Mouse (Mus musculus): ENCODE data around the gene Npdc1. TPM values are rescaled to one million over a fixed set of nuclear protein-coding genes. Genes with fewer than 3 reads are reported as not detected.

Npdc1 gene
- polyA plus RNA-seq, 1 experiment = 13.6 TPM

GRCm38 (mm10) chr2:25423626-25424025 lies 24.5 kb downstream of the Npdc1 start:
- no peak overlapping the region for H3K27ac ChIP-seq (ENCODE audit: control insufficient read depth, insufficient read depth, low read depth, low read length)
- H3K36me3 ChIP-seq (ENCODE audit: control insufficient read depth, insufficient read depth, low read length) = no peaks in the 10 kb centered on the region
- TF ChIP-seq POLR2A (IDR thresholded peaks at IDR 0.05; ENCODE audit: control insufficient read depth, low read depth, low read length) (no peak), CTCF (IDR thresholded peaks at IDR 0.05; ENCODE audit: control insufficient read depth, insufficient read depth, insufficient replicate concordance, low read depth, low read length) (no peak)
- H3K4me3 ChIP-seq (ENCODE audit: control insufficient read depth, low read depth, low read length) = no peak overlapping the region
- peaks cover 3% of the 10 kb centered on the region; the same call in 1 of the 2 replicates for H3K4me1 ChIP-seq (ENCODE audit: control insufficient read depth, insufficient read depth, low read length)
- no peaks in the 10 kb centered on the region for H3K27me3 ChIP-seq (ENCODE audit: control insufficient read depth, insufficient read depth, low read length)

- peaks cover 9% of the 10 kb centered on the region for H3K4me1 ChIP-seq (ENCODE audit: control insufficient read depth, insufficient read depth, low read length)
- H3K36me3 ChIP-seq (ENCODE audit: control insufficient read depth, insufficient read depth, low read length) = no peaks in the 10 kb centered on the region
- TF ChIP-seq CTCF (IDR thresholded peaks at IDR 0.05; ENCODE audit: control insufficient read depth, insufficient read depth, insufficient replicate concordance, low read depth, low read length) = no peak
- no peak for TF ChIP-seq POLR2A (IDR thresholded peaks at IDR 0.05; ENCODE audit: control insufficient read depth, low read depth, low read length)
- H3K27me3 ChIP-seq (ENCODE audit: control insufficient read depth, insufficient read depth, low read length) = no peaks in the 10 kb centered on the region
- no peak overlapping the region for H3K27ac ChIP-seq (ENCODE audit: control insufficient read depth, insufficient read depth, low read depth, low read length)
- peak overlapping the region; percentile 8; the same call in 1 of the 2 replicates for H3K4me3 ChIP-seq (ENCODE audit: control insufficient read depth, low read depth, low read length)
These were observed 26.3 kb downstream of the Npdc1 start for GRCm38 (mm10) chr2:25425481-25425880.

DNA sequence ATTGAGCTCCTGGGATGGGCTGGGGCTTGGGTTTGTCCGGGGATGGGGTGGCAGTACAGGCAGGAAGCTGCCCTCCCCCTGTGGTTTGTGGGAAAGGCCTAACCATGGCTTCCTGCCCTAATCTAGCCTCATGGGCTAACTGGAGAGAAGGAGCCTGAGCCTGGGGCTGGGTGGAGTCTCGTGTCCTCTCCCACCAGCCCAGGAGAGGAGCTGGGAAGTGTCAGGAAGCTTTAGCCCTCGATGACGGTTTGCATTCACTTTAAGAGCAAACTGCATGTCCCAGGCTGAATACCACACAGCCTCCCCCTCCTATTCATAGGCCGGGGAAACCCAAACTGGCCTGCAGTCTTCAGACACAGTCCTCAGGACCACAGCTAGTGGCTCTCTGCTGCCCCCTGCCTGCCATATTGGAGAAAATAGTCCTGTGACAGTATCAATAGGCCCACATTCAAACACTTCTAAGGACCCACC lies 27.6 kb downstream of the Npdc1 start:
- H3K4me1 ChIP-seq (ENCODE audit: control insufficient read depth, insufficient read depth, low read length) = peaks cover 9% of the 10 kb centered on the region
- H3K27ac ChIP-seq (ENCODE audit: control insufficient read depth, insufficient read depth, low read depth, low read length) = no peak overlapping the region
- H3K36me3 ChIP-seq (ENCODE audit: control insufficient read depth, insufficient read depth, low read length) = no peaks in the 10 kb centered on the region
- H3K27me3 ChIP-seq (ENCODE audit: control insufficient read depth, insufficient read depth, low read length) = no peaks in the 10 kb centered on the region
- H3K4me3 ChIP-seq (ENCODE audit: control insufficient read depth, low read depth, low read length) = no peak overlapping the region
- peak; percentile 66; the same call in 1 of the 2 replicates for TF ChIP-seq CTCF (IDR thresholded peaks at IDR 0.05; ENCODE audit: control insufficient read depth, insufficient read depth, insufficient replicate concordance, low read depth, low read length)
- TF ChIP-seq POLR2A (IDR thresholded peaks at IDR 0.05; ENCODE audit: control insufficient read depth, low read depth, low read length) = no peak

DNA sequence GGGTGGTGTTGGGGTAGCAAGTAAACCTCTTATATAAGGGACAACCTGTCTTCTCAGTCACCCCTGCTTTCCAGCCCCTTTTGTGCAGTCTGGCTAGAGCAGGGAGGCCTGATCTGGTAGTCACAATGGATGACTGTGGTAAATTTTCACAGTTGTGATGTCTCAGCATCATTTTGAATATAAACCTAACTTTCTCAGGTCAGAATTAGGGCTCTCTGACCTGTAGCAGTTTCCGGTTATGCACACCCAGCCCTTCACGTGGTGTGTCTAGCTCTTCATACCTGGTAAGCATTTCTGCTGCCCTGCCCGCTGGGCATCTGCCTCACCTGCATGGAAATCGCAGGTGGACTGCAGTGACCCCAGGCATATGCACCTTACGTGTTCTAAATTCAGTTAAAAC lies 28.1 kb downstream of the Npdc1 start:
- Histone ChIP-seq H3K27ac (ENCODE audit: control insufficient read depth, insufficient read depth, low read depth, low read length) (no peak overlapping the region), H3K4me3 (ENCODE audit: control insufficient read depth, low read depth, low read length) (no peak overlapping the region), H3K4me1 (ENCODE audit: control insufficient read depth, insufficient read depth, low read length) (peaks cover 9% of the 10 kb centered on the region), H3K36me3 (ENCODE audit: control insufficient read depth, insufficient read depth, low read length) (no peaks in the 10 kb centered on the region), H3K27me3 (ENCODE audit: control insufficient read depth, insufficient read depth, low read length) (no peaks in the 10 kb centered on the region)
- no peak for TF ChIP-seq CTCF (IDR thresholded peaks at IDR 0.05; ENCODE audit: control insufficient read depth, insufficient read depth, insufficient replicate concordance, low read depth, low read length)
- TF ChIP-seq POLR2A (IDR thresholded peaks at IDR 0.05; ENCODE audit: control insufficient read depth, low read depth, low read length) = no peak

GRCm38 (mm10) chr2:25428442-25429236 lies 29.5 kb downstream of the Npdc1 start, which contains the start of gene Abca2:
Abca2 (plus strand) TSS chr2:25428703.
- H3K36me3 ChIP-seq (ENCODE audit: control insufficient read depth, insufficient read depth, low read length) = no peaks in the 10 kb centered on the region
- H3K27ac ChIP-seq (ENCODE audit: control insufficient read depth, insufficient read depth, low read depth, low read length) = peak within 1 kb of the TSS; percentile 30
- H3K4me1 ChIP-seq (ENCODE audit: control insufficient read depth, insufficient read depth, low read length) = peaks cover 9% of the 10 kb centered on the region
- TF ChIP-seq POLR2A (IDR thresholded peaks at IDR 0.05; ENCODE audit: control insufficient read depth, low read depth, low read length) (peak; percentile 9; the same call in 1 of the 2 replicates), CTCF (IDR thresholded peaks at IDR 0.05; ENCODE audit: control insufficient read depth, insufficient read depth, insufficient replicate concordance, low read depth, low read length) (peak; percentile 92)
- peak within 1 kb of the TSS; percentile 79 for H3K4me3 ChIP-seq (ENCODE audit: control insufficient read depth, low read depth, low read length)
- H3K27me3 ChIP-seq (ENCODE audit: control insufficient read depth, insufficient read depth, low read length) = no peaks in the 10 kb centered on the region

- no peak for TF ChIP-seq POLR2A (IDR thresholded peaks at IDR 0.05; ENCODE audit: control insufficient read depth, low read depth, low read length)
- TF ChIP-seq CTCF (IDR thresholded peaks at IDR 0.05; ENCODE audit: control insufficient read depth, insufficient read depth, insufficient replicate concordance, low read depth, low read length) = no peak
- Histone ChIP-seq H3K36me3 (ENCODE audit: control insufficient read depth, insufficient read depth, low read length) (no peaks in the 10 kb centered on the region), H3K27ac (ENCODE audit: control insufficient read depth, insufficient read depth, low read depth, low read length) (no peak overlapping the region), H3K27me3 (ENCODE audit: control insufficient read depth, insufficient read depth, low read length) (no peaks in the 10 kb centered on the region), H3K4me1 (ENCODE audit: control insufficient read depth, insufficient read depth, low read length) (peaks cover 9% of the 10 kb centered on the region), H3K4me3 (ENCODE audit: control insufficient read depth, low read depth, low read length) (no peak overlapping the region)
These were observed 30.5 kb downstream of the Npdc1 start for GRCm38 (mm10) chr2:25429435-25430180.

All from testis, adult 2 months (tissue).